Mouse (Mus musculus): ENCODE measurements at regions not wholly inside any gene's neighbourhood (a gene's known extent, or its start where the extent isn't known, plus 50 kb on each side); places are given as distances from the start of the nearest gene placed in this dataset.

DNA sequence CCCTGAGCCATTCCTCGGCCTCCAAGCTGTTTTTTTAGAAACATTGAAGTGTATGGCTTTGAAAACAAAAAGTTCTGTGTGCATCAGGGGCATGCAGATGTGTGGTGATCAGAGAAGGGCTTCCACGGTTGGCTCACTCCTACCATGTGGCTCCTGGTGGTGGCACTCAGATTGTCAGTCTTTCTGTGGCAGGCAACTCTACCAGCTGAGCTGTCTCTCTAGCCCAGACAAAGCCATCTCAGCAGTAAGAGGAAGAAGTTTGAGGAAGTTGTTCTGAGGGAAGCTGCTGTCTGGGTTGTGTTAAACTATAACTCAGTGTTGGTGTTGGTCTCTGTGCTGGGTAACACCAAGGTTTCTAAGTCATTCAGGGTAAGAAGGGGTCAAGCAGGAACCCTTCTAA lies 78.9 kb downstream of the Mtx3 start:
- no peak for TF ChIP-seq CTCF (IDR thresholded peaks at IDR 0.05; ENCODE audit: low read depth)
- TF ChIP-seq EP300 (IDR thresholded peaks at IDR 0.05; ENCODE audit: low read depth) = no peak
